Mouse (Mus musculus): ENCODE measurements around the gene Nsmce1.

Nsmce1 gene

DNA sequence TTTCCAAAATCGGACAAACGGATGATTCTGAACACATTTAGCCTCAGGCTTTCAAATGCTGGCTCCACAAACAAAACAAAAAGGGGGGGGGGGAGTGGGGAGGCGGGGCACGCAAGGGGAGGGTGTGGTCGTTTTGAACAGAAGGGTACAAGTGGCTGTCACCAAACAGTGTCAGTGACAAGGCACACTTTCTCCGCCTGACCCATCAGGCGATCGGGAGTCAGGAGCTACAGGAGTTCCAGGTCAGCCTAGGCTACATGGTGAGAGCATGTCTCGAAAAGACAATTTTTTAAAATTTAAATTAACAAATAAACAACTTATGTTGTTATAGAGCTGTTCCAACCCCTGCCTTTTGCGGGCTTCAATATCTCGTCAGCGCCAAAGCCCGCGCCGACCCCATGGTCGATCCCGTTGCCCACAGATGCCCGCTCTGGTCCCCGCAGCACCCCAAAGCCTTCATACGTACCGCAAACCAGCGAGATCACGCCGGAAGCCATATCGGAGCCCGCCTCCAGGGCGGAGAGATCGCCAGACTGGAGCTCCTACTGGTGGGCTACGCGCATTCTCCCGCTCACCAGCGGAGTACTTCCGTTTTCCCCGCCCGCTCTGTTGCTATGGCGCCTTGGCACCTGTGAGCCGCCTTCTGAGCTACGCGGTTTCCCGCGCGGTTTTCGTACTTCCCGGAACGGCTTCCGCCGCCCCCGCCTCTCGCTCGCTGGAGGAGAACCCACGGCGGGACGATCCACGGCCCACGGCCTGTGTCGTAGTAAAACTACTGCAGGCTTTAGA is at the start of gene Nsmce1:
Gene Nsmce1, minus strand, starts transcription at position 650 of the 789 bp plus-strand sequence.
- DNase-seq (ENCODE audit: low spot score in 2 of 2) = peak; percentile 92 to 97

GRCm38 (mm10) chr7:125541026-125541425 is 49.6 kb upstream of the Nsmce1 start:
- no peak for DNase-seq (ENCODE audit: low spot score in 2 of 2)

GRCm38 (mm10) chr7:125539351-125539750 is 48.0 kb upstream of the Nsmce1 start:
- no peak for DNase-seq (ENCODE audit: low spot score in 2 of 2)

- no peak for DNase-seq (ENCODE audit: low spot score in 2 of 2)
Observed at GRCm38 (mm10) chr7:125527901-125528580, 36.6 kb upstream of the Nsmce1 start.

DNA sequence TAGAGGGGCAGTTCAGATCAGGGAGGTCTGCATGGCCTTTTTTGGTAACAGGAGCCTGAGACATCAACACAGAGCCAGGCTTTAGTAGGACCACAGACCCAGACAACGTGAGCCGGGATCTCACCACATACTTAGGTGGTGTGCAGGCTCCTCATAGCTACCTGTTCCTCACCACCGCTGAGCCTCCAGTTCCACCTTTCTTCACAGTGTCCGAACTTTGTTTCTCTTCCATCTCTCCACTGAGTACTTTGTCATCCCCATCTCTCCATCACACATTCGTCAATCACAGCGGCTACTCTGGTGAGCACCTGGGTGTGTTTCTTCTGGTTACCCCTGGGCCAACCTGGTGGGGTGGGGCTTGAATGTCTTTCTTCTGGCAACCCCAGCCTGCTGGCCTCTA is 35.8 kb upstream of the Nsmce1 start:
- no peak for DNase-seq (ENCODE audit: low spot score in 2 of 2)

- DNase-seq (ENCODE audit: low spot score in 2 of 2) = no peak
Observed at GRCm38 (mm10) chr7:125523051-125523450, 31.7 kb upstream of the Nsmce1 start.

DNA sequence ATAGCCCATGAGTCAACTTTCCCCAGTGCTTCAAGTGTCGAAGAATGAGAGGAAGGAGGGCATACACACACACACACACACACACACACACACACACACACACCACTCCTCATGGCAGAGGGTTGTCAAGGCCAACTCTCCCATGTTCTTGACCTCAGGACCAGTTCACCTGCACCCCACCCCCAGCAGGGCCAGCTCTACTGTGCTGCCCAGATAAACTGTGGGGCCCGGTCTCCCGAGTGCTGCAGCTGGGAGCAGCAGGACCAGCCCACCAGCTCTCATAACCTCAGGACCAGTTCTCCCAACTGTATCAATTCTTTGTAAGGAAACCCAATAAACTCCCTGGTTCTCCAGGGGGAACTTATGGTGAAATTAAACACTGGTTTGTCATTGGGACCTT is 28.3 kb upstream of the Nsmce1 start:
- DNase-seq (ENCODE audit: low spot score in 2 of 2) = no peak

- peak in 1 of 2 experiments; percentile 14 for DNase-seq (ENCODE audit: low spot score in 2 of 2)
Observed at GRCm38 (mm10) chr7:125517470-125517869, 26.1 kb upstream of the Nsmce1 start.

- DNase-seq (ENCODE audit: low spot score in 2 of 2) = no peak
Observed at GRCm38 (mm10) chr7:125516723-125517122, 25.3 kb upstream of the Nsmce1 start.

GRCm38 (mm10) chr7:125515081-125515853 is 23.9 kb upstream of the Nsmce1 start:
- DNase-seq (ENCODE audit: low spot score in 2 of 2) = no peak

GRCm38 (mm10) chr7:125511852-125512251 is 20.5 kb upstream of the Nsmce1 start:
- DNase-seq (ENCODE audit: low spot score in 2 of 2) = no peak

GRCm38 (mm10) chr7:125511432-125511831 is 20.0 kb upstream of the Nsmce1 start:
- no peak for DNase-seq (ENCODE audit: low spot score in 2 of 2)

- DNase-seq (ENCODE audit: low spot score in 2 of 2) = no peak
Observed at GRCm38 (mm10) chr7:125507279-125507678, 15.9 kb upstream of the Nsmce1 start.

DNA sequence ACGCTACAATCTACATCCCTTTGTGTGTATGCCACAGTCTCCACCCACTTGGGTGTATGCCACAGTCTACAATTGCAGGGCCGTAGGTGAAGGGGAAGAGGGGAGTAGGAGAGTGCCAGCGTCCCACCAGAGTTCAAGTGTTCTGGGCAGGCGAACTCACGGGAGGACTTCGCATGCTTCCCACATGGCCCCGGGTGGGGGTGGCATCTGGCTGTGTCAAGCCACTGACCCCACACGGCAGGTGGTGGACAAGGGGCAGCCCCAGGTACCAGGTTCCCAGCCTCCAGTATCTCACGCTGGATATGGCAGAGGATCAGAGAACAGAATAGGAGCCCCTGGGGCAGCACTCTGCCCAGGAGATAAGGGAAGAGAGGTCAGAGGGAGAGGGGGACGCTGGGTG is 14.2 kb upstream of the Nsmce1 start:
- no peak for DNase-seq (ENCODE audit: low spot score in 2 of 2)

- peak in 1 of 2 experiments; percentile 66 for DNase-seq (ENCODE audit: low spot score in 2 of 2)
Observed at GRCm38 (mm10) chr7:125504618-125505017, 13.2 kb upstream of the Nsmce1 start.

DNA sequence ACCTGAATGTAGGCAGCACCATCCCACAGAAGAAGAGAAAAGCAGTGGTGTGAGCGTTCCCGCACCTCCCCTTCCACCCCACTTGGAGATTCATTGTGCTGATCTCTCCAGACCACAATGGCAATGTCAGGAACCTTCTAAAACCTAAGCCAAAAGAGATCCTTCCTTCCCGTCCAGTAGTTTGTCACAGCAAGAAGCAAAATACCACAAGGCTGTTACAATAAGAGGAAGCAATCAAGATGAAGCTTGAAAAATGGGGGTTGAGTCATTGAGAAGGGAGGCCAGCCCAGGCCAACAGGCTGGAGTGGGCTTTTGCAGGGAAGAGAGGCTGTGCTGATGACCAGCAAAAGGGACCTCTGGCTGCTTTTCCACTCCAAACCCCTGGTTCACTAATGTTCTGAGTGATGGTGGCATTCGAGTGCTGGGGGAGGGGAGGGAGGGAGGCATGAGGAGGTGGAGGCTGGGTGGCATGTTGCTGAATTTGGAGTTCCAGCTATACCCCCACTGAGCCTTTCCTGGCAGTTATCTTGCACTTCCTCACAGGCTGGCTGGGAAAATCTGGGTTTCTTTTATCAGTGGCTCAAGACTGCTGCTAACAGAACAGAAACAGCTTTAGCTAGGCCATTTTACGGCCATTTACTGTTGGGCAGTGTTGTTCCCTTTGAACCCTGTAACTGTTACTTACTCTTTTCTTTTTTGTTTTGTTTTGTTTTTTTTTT is 12.1 kb upstream of the Nsmce1 start:
- DNase-seq (ENCODE audit: low spot score in 2 of 2) = no peak

DNA sequence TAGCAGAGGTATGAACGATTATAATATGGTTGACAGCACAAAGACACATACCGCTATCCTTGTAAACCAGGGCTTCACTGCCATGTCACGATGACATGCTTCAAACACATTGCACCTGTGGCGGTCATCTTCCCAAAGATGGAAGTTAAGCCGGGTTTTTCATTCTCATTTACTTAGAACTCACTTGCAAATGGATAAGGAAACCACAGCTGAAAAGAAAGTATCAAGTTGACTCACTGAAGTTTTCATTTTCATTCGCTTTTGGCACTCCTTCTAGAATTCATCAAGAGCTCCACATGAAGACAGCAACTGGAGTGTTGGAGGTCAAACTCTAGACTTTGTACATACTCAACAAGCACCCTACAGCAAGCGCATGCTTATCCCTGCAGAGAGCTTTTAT is 9.5 kb upstream of the Nsmce1 start:
- DNase-seq (ENCODE audit: low spot score in 2 of 2) = no peak

DNA sequence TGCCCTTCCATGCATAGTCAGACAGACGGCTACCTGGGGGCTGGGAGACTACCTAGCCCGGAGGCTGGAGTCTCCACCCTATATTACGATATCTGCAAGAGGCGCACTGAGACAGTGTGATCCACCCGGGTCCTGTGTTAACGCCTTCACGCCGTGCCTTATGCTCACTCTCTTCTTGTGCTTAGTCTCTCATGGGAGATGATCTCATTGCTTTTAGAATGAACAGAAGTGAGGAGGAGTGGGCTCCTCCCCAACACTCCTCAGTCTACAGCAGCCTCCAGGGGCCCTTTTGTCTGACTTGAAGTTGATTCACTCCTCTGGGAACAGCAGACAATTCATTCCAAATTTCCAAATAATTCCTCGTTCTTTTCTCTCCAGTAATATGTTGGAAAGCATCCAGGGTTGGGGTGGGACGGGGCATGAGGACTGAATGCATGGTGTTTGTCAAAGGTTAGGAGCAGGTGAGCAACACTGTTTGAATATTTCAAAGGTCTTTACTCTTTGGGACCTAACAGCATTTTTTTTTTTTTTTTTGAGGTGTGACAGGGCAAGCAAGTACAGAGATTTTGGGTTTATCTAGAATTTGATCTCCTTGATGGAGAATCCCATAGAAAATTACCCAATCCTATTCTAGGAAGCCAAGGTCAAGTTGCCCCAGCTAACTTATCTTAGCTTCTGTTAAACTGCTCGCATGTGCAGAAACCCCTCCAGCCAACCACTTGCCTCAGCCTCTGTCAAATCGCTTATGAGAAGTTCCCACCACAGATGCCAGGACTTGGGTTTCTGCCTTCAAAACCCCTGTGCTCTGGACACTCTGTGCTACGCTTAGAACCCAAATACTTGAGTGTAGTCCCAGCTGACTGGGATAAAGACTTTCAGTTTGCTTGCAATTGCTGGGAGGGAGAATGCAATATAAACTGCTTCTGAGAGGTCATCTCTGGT is 8.8 kb upstream of the Nsmce1 start:
- peak in 1 of 2 experiments; percentile 56 for DNase-seq (ENCODE audit: low spot score in 2 of 2)

DNA sequence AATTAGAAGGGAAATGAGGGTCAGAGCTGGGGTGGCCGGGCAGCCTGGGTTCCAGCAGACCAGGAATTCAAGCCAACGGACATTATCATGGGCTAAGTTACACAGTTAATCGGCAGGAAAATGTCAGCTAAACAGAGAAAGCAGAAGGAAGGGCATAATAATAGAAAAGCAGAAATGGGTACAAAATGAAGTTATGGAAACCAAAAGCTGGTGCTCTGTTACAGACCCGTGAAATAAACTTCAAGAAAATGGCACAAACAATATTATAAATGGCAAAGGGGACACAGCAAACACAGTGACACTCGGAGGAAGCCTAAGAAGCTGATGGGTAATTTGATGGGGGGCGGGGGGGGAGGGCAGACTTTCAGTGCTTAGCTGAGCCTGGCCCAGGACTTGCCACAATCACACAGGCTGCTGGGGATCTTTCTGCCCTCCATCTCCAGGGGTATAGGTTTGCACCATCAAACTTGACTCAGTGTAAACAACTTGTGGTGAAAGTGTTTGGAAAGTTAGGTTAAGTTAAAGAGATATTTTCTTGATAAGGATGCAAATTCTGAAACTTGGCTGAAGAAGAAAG is 4.6 kb upstream of the Nsmce1 start:
- DNase-seq (ENCODE audit: low spot score in 2 of 2) = no peak

DNA sequence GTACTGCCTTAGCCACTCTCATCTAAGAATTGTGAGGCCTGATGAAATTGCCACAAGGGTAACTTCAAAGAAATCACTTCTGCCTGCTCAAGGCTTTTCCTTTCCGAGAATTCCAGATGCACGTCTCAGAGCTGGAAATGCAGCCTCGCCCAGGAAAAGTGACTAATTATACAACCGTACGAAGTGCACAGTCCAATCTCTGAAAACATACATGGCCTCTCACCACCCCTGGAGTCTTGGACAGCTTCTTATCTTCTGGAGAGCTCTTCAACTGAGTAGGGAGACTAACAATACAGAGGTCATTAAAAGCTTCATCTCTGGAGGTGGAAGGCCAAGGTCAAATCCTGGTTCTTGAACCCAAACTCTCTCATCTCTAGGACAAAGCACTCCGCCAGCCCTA is 1.2 kb upstream of the Nsmce1 start:
- DNase-seq (ENCODE audit: low spot score in 2 of 2) = no peak
